Mouse (Mus musculus): ENCODE results near the gene Depdc5. TPM values are rescaled to one million over a fixed set of nuclear protein-coding genes. Genes with fewer than 3 reads are reported as not detected.
A peak's percentile ranks its signal among the peaks of the same experiment; 100 is the strongest.

Gene Depdc5
- total and polyA plus RNA-seq, 3 experiments, result 5.4 to 52.4 (median 27.2) TPM

GRCm38 (mm10) chr5:33006670-33007069 lies 143.2 kb downstream of the Depdc5 start:
- peaks cover 20% of the 10 kb centered on the region for H3K4me1 ChIP-seq (ENCODE audit: insufficient read depth, low read depth, low read length)
- TF ChIP-seq POLR2AphosphoS5 (IDR thresholded peaks at IDR 0.05; ENCODE audit: insufficient replicate concordance, low read depth, low read length) (no peak), GATA2 (IDR thresholded peaks at IDR 0.05; ENCODE audit: borderline replicate concordance, low read depth, low read length) (no peak), TAL1 (conservative IDR thresholded peaks at IDR 0.05; ENCODE audit: low read depth, low read length) (no peak), CTCF (IDR thresholded peaks at IDR 0.05; ENCODE audit: low read depth, low read length) (no peak), GATA1 (IDR thresholded peaks at IDR 0.05; ENCODE audit: borderline replicate concordance, low read length) (no peak)
- no peak overlapping the region for H3K4me3 ChIP-seq (ENCODE audit: low read depth, low read length)
- no peaks in the 10 kb centered on the region for H3K36me3 ChIP-seq (replicated peaks)
- no peak for ATAC-seq (ENCODE audit: extremely low read depth, insufficient number of reproducible peaks, low FRiP score, poor library complexity, severe bottlenecking)
- no peaks in the 10 kb centered on the region for H3K9me3 ChIP-seq (replicated peaks)
- no peak for DNase-seq (ENCODE audit: low spot score)
- peaks cover 80% of the 10 kb centered on the region for H3K27me3 ChIP-seq (ENCODE audit: insufficient read depth, low read length)

DNA sequence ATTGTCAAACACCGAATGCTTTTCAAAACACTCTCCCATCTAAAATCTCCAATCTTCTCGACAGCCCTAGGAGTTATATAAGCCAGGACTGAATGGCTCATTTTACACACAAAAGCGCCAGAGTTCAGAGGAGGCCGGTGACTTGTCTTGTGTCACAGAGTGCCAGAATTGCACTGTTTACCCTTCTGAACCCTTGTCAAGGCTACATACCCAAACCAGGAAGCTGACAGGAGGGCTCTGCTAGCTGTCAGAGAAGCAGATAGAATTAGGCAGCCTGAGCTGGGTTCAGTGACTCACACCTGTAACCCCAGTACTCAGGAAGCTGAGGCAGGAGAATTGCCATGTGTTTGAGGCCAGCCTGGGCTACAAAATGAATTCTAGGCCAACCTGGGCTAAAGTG lies 143.9 kb downstream of the Depdc5 start:
- H3K27me3 ChIP-seq (ENCODE audit: insufficient read depth, low read length), result peaks cover 86% of the 10 kb centered on the region
- ATAC-seq (ENCODE audit: extremely low read depth, insufficient number of reproducible peaks, low FRiP score, poor library complexity, severe bottlenecking), result no peak
- no peak for DNase-seq (ENCODE audit: low spot score)
- no peaks in the 10 kb centered on the region for H3K9me3 ChIP-seq (replicated peaks)
- peaks cover 27% of the 10 kb centered on the region for H3K4me1 ChIP-seq (ENCODE audit: insufficient read depth, low read depth, low read length)
- no peaks in the 10 kb centered on the region for H3K36me3 ChIP-seq (replicated peaks)
- no peak for TF ChIP-seq CTCF (IDR thresholded peaks at IDR 0.05; ENCODE audit: low read depth, low read length)
- no peak for TF ChIP-seq POLR2AphosphoS5 (IDR thresholded peaks at IDR 0.05; ENCODE audit: insufficient replicate concordance, low read depth, low read length)
- TF ChIP-seq TAL1 (conservative IDR thresholded peaks at IDR 0.05; ENCODE audit: low read depth, low read length), result no peak
- TF ChIP-seq GATA2 (IDR thresholded peaks at IDR 0.05; ENCODE audit: borderline replicate concordance, low read depth, low read length), result no peak
- TF ChIP-seq GATA1 (IDR thresholded peaks at IDR 0.05; ENCODE audit: borderline replicate concordance, low read length), result no peak
- H3K4me3 ChIP-seq (ENCODE audit: low read depth, low read length), result no peak overlapping the region

DNA sequence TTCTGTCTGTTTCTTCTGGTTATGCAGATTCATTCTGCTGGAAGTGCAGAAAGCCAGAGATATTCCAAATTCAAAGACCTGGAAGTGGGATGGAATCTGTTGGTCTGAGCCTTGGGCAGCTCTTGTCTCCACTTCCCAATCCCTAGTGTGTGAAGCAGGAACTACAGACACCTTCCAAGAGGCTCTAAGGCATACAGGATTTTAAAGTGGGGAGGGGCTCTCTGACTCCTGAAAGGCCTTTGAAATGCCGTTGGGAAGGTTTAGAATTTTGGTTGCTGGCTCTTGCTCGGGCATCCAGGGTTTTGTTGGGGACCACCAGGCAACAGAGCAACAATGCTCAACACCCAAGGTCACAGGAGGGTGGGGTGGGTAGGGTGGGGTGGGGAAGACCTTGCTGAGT lies 145.8 kb downstream of the Depdc5 start:
- no peak for DNase-seq (ENCODE audit: low spot score)
- H3K9me3 ChIP-seq (replicated peaks), result no peaks in the 10 kb centered on the region
- no peak for ATAC-seq (ENCODE audit: extremely low read depth, insufficient number of reproducible peaks, low FRiP score, poor library complexity, severe bottlenecking)
- TF ChIP-seq GATA2 (IDR thresholded peaks at IDR 0.05; ENCODE audit: borderline replicate concordance, low read depth, low read length) (no peak), POLR2AphosphoS5 (IDR thresholded peaks at IDR 0.05; ENCODE audit: insufficient replicate concordance, low read depth, low read length) (no peak), GATA1 (IDR thresholded peaks at IDR 0.05; ENCODE audit: borderline replicate concordance, low read length) (no peak), CTCF (IDR thresholded peaks at IDR 0.05; ENCODE audit: low read depth, low read length) (no peak), TAL1 (conservative IDR thresholded peaks at IDR 0.05; ENCODE audit: low read depth, low read length) (no peak)
- H3K27me3 ChIP-seq (ENCODE audit: insufficient read depth, low read length), result peaks cover 85% of the 10 kb centered on the region
- H3K4me1 ChIP-seq (ENCODE audit: insufficient read depth, low read depth, low read length), result peaks cover 32% of the 10 kb centered on the region
- no peaks in the 10 kb centered on the region for H3K36me3 ChIP-seq (replicated peaks)
- H3K4me3 ChIP-seq (ENCODE audit: low read depth, low read length), result no peak overlapping the region

GRCm38 (mm10) chr5:33009818-33010812 lies 146.6 kb downstream of the Depdc5 start:
- no peak for TF ChIP-seq TAL1 (conservative IDR thresholded peaks at IDR 0.05; ENCODE audit: low read depth, low read length)
- TF ChIP-seq GATA2 (IDR thresholded peaks at IDR 0.05; ENCODE audit: borderline replicate concordance, low read depth, low read length), result no peak
- TF ChIP-seq POLR2AphosphoS5 (IDR thresholded peaks at IDR 0.05; ENCODE audit: insufficient replicate concordance, low read depth, low read length), result no peak
- TF ChIP-seq CTCF (IDR thresholded peaks at IDR 0.05; ENCODE audit: low read depth, low read length), result no peak
- no peak for TF ChIP-seq GATA1 (IDR thresholded peaks at IDR 0.05; ENCODE audit: borderline replicate concordance, low read length)
- no peak for ATAC-seq (ENCODE audit: extremely low read depth, insufficient number of reproducible peaks, low FRiP score, poor library complexity, severe bottlenecking)
- Histone ChIP-seq H3K27me3 (ENCODE audit: insufficient read depth, low read length) (peaks cover 83% of the 10 kb centered on the region), H3K9me3 (replicated peaks) (no peaks in the 10 kb centered on the region), H3K4me3 (ENCODE audit: low read depth, low read length) (no peak overlapping the region), H3K36me3 (replicated peaks) (no peaks in the 10 kb centered on the region), H3K4me1 (ENCODE audit: insufficient read depth, low read depth, low read length) (peaks cover 33% of the 10 kb centered on the region)
- DNase-seq (ENCODE audit: low spot score), result no peak

DNA sequence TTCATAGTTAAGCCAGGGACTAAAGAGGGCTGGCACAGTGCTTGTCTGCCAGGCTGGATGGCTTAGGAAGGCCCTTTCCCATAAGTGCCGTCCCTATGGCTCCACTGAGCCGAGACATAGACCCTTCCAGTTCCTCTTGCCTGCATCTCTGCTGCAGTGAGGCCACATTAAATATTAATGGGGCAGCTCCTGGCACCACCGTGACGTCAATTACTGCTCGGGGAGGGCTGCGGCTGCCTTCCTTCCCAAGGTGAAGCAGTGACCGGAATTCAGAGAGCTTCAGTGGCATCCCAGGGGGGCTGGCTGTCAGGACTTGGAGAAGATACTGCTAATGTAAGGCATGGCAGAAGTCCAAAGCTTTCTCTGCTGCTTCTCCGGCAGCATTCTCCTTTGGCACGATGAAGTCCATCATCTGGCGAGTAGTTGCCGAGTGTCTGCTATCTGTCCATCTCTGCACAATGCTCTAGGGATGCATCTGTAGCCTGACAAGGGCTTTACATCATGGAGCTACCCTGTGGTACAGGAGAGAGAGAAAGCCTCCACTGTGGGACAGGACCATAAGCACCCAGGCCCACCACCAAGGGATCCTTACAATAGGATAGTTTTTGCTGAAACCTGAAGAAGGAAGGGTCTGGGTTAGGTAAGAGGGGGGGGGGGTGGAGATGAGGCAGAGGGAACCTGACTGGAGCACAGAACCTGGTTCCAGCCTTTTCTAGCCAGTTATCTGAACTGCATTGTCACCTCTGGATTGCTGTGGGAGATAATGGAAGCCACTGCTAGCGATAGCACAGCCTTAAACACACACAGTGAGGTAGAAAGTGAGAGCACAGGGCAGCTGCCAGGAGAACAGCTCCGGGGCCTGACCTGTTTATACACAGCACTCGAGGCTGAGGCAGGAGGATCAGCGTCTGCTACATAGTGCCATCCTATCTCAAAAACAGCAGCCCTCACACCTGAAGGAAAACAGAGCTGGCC lies 147.9 kb downstream of the Depdc5 start:
- peaks cover 40% of the 10 kb centered on the region for H3K4me1 ChIP-seq (ENCODE audit: insufficient read depth, low read depth, low read length)
- ATAC-seq (ENCODE audit: extremely low read depth, insufficient number of reproducible peaks, low FRiP score, poor library complexity, severe bottlenecking) (no peak), DNase-seq (ENCODE audit: low spot score) (peak; percentile 6)

More for the DNA sequence above, 147.9 kb downstream of the Depdc5 start:
- no peak for TF ChIP-seq CTCF (IDR thresholded peaks at IDR 0.05; ENCODE audit: low read depth, low read length)
- TF ChIP-seq GATA1 (IDR thresholded peaks at IDR 0.05; ENCODE audit: borderline replicate concordance, low read length), result no peak
- no peak for TF ChIP-seq POLR2AphosphoS5 (IDR thresholded peaks at IDR 0.05; ENCODE audit: insufficient replicate concordance, low read depth, low read length)
- TF ChIP-seq TAL1 (conservative IDR thresholded peaks at IDR 0.05; ENCODE audit: low read depth, low read length), result no peak
- TF ChIP-seq GATA2 (IDR thresholded peaks at IDR 0.05; ENCODE audit: borderline replicate concordance, low read depth, low read length), result no peak
- peak overlapping the region; percentile 8; the same call in 1 of the 2 replicates for H3K4me3 ChIP-seq (ENCODE audit: low read depth, low read length)
- H3K27me3 ChIP-seq (ENCODE audit: insufficient read depth, low read length), result peaks cover 75% of the 10 kb centered on the region
- H3K36me3 ChIP-seq (replicated peaks), result no peaks in the 10 kb centered on the region
- no peaks in the 10 kb centered on the region for H3K9me3 ChIP-seq (replicated peaks)
